Mouse (Mus musculus) heart, postnatal 0 days (tissue): ENCODE measurements around the gene Syt2. TPM values are rescaled to one million over a fixed set of nuclear protein-coding genes. Genes with fewer than 3 reads are reported as not detected.

Experiments used
- ATAC-seq: fragments of 200-750 bp; cut with Nextera tagmentation; 2 replicates; pipeline ENCODE4 v1.8.0; 2017; ENCODE audit warnings: low read depth, moderate number of reproducible peaks, moderate library complexity; ENCODE audit not compliant: insufficient read depth
- DNase-seq: peaks from one replicate; pipeline ENCODE4 v3.0.0-alpha.2; 2016; ENCODE audit warnings: low spot score
- H3K27ac ChIP-seq: fragments of 300-500 bp; sonication (generic); 2 replicates; pipeline ENCODE4 v1.5.1; 2014; ENCODE audit warnings: low read depth, mild to moderate bottlenecking
- H3K27me3 ChIP-seq: fragments of 300-500 bp; sonication (generic); 2 replicates; pipeline ENCODE4 v1.6.1; 2014; ENCODE audit warnings: low read length, mixed read lengths; ENCODE audit not compliant: control insufficient read depth, insufficient read depth
- H3K36me3 ChIP-seq: fragments of 300-500 bp; sonication (generic); replicated peaks from 2 replicates; pipeline ENCODE4 v1.6.1; 2014; ENCODE audit warnings: low read length, mixed read lengths; ENCODE audit not compliant: control insufficient read depth, insufficient read depth
- H3K4me1 ChIP-seq: fragments of 300-500 bp; sonication (generic); 2 replicates; pipeline ENCODE4 v1.6.1; 2014; ENCODE audit warnings: antibody characterized with exemption; ENCODE audit not compliant: control insufficient read depth, insufficient read depth
- H3K4me2 ChIP-seq: fragments of 300-500 bp; sonication (generic); 2 replicates; pipeline ENCODE4 v1.6.1; 2014; ENCODE audit warnings: low read depth, mild to moderate bottlenecking, low read length, moderate library complexity
- H3K4me3 ChIP-seq: fragments of 300-500 bp; sonication (generic); 2 replicates; pipeline ENCODE4 v1.5.1; 2014; ENCODE audit warnings: low read depth, low read length
- H3K9ac ChIP-seq: fragments of 300-500 bp; sonication (generic); replicated peaks from 2 replicates; pipeline ENCODE4 v1.6.1; 2014; ENCODE audit warnings: low read depth, low read length, mixed read lengths
- H3K9me3 ChIP-seq: fragments of 300-500 bp; sonication (generic); replicated peaks from 2 replicates; pipeline ENCODE4 v1.6.1; 2016; ENCODE audit warnings: low read length; ENCODE audit not compliant: control insufficient read depth
- CTCF ChIP-seq: IDR thresholded peaks from 2 replicates; pipeline ENCODE4 v1.5.1; 2016; ENCODE audit warnings: antibody characterized with exemption, control low read depth, low read depth
- EP300 ChIP-seq: IDR thresholded peaks from 2 replicates; pipeline ENCODE4 v1.6.1; 2016; ENCODE audit warnings: antibody characterized with exemption, low read depth
- WGBS: fragments of 180-500 bp; shearing (Covaris S2); extraction: QIAGEN DNeasy Blood & Tissue Kit; methylation state at CpG from one replicate; pipeline ENCODE4 v1.1.7; 2014; 5-methylcytosine and 5-hydroxymethylcytosine counted together
- polyA plus RNA-seq: library from polyadenylated mRNA; unstranded; fragments of >200 nt; fragmentation: Nextera tagmentation; extraction: Ambion mirVana; gene quantifications from 2 replicates; pipeline ENCODE4 v1.2.1, GENCODE M21; 2015
- total RNA-seq: library from RNA; depleted of rRNA; stranded (reverse); fragments of >200 nt; gene quantifications from 2 replicates; pipeline ENCODE4 v1.2.3, GENCODE M21; 2014; ENCODE audit warnings: low replicate concordance

The Syt2 gene
- total and polyA plus RNA-seq, 2 experiments from 2014 or later = 0.03 to 0.53 TPM

GRCm38 (mm10) chr1:134709411-134710306, 63.2 kb downstream of the Syt2 start:
- Histone ChIP-seq H3K4me2 (peak overlapping the region; percentile 74), H3K27ac (no peak overlapping the region), H3K9ac (no peak overlapping the region), H3K9me3 (no peaks in the 10 kb centered on the region), H3K4me3 (peak overlapping the region; percentile 44), H3K27me3 (peaks cover 82% of the 10 kb centered on the region), H3K36me3 (no peaks in the 10 kb centered on the region), H3K4me1 (peaks cover 7% of the 10 kb centered on the region; the same call in 1 of the 2 replicates)
- 17% methylated on average over 26 of the region's 26 CpGs for WGBS
- DNase-seq = no peak
- ATAC-seq = no peak
- TF ChIP-seq CTCF (no peak), EP300 (no peak)

- Histone ChIP-seq H3K27ac (no peak overlapping the region), H3K4me3 (no peak overlapping the region), H3K9ac (no peak overlapping the region), H3K27me3 (peaks cover 70% of the 10 kb centered on the region), H3K36me3 (no peaks in the 10 kb centered on the region), H3K4me2 (no peak overlapping the region), H3K4me1 (peaks cover 7% of the 10 kb centered on the region; the same call in 1 of the 2 replicates), H3K9me3 (no peaks in the 10 kb centered on the region)
- no peak for TF ChIP-seq CTCF
- TF ChIP-seq EP300 = no peak
- ATAC-seq = no peak
- DNase-seq = no peak
- 61% methylated on average over 7 of the region's 7 CpGs for WGBS
Measured at GRCm38 (mm10) chr1:134711061-134711460, 64.6 kb downstream of the Syt2 start.

- DNase-seq (no peak), ATAC-seq (no peak)
- H3K4me1 ChIP-seq = peaks cover 7% of the 10 kb centered on the region; the same call in 1 of the 2 replicates
- no peak overlapping the region for H3K9ac ChIP-seq
- TF ChIP-seq CTCF (no peak), EP300 (no peak)
- peaks cover 64% of the 10 kb centered on the region for H3K27me3 ChIP-seq
- H3K27ac ChIP-seq = no peak overlapping the region
- H3K4me3 ChIP-seq = no peak overlapping the region
- no peak overlapping the region for H3K4me2 ChIP-seq
- WGBS = 62% methylated on average over 5 of the region's 5 CpGs
- H3K9me3 ChIP-seq = no peaks in the 10 kb centered on the region
- H3K36me3 ChIP-seq = no peaks in the 10 kb centered on the region
Measured at GRCm38 (mm10) chr1:134711653-134712052, 65.2 kb downstream of the Syt2 start.

GRCm38 (mm10) chr1:134712781-134713299, 66.4 kb downstream of the Syt2 start:
- WGBS = 81% methylated on average over 9 of the region's 9 CpGs
- ATAC-seq (no peak), DNase-seq (no peak)
- Histone ChIP-seq H3K36me3 (no peaks in the 10 kb centered on the region), H3K9me3 (no peaks in the 10 kb centered on the region), H3K4me2 (no peak overlapping the region), H3K27ac (no peak overlapping the region), H3K4me3 (no peak overlapping the region), H3K9ac (no peak overlapping the region), H3K27me3 (peaks cover 52% of the 10 kb centered on the region), H3K4me1 (peaks cover 7% of the 10 kb centered on the region; the same call in 1 of the 2 replicates)
- TF ChIP-seq CTCF = no peak
- no peak for TF ChIP-seq EP300

GRCm38 (mm10) chr1:134713421-134713969, 67.0 kb downstream of the Syt2 start:
- H3K4me2 ChIP-seq = no peak overlapping the region
- H3K4me1 ChIP-seq = peaks cover 7% of the 10 kb centered on the region; the same call in 1 of the 2 replicates
- no peak for TF ChIP-seq EP300
- no peak for TF ChIP-seq CTCF
- H3K36me3 ChIP-seq = no peaks in the 10 kb centered on the region
- H3K4me3 ChIP-seq = no peak overlapping the region
- H3K27ac ChIP-seq = no peak overlapping the region
- H3K9ac ChIP-seq = no peak overlapping the region
- WGBS = 49% methylated on average over 11 of the region's 11 CpGs
- no peaks in the 10 kb centered on the region for H3K9me3 ChIP-seq
- ATAC-seq (no peak), DNase-seq (no peak)
- H3K27me3 ChIP-seq = peaks cover 48% of the 10 kb centered on the region
